Mouse (Mus musculus): Measurements from ENCODE around the gene Slfn4. TPM values are rescaled to one million over a fixed set of nuclear protein-coding genes. Genes with fewer than 3 reads are reported as not detected.
"Not testable (repeated sequence)": the region's sequence is repeated elsewhere in the genome, so short reads cannot be mapped to it uniquely, and the experiment has no call there.

Gene Slfn4
- 0.09 and 0.51 TPM in 2 replicates for polyA plus RNA-seq (2015; fragmentation: Nextera tagmentation; extraction: Ambion mirVana)

- no peak for DNase-seq (ENCODE audit: low spot score)
Observed at GRCm38 (mm10) chr11:83174948-83175539, at the start of gene Slfn4. TSS of gene Slfn4 (plus strand) at chr11:83175186.

GRCm38 (mm10) chr11:83125633-83126032 is 49.4 kb upstream of the Slfn4 start:
- DNase-seq (ENCODE audit: low spot score), result not testable (repeated sequence)

- not testable (repeated sequence) for DNase-seq (ENCODE audit: low spot score)
Observed at GRCm38 (mm10) chr11:83137253-83137652, 37.7 kb upstream of the Slfn4 start.

- DNase-seq (ENCODE audit: low spot score), result not testable (repeated sequence)
Observed at GRCm38 (mm10) chr11:83148939-83149338, 26.0 kb upstream of the Slfn4 start.

GRCm38 (mm10) chr11:83191134-83191893 is 16.3 kb downstream of the Slfn4 start, which contains the start of gene Slfn3:
TSS of gene Slfn3 (plus strand) at chr11:83191330.
- peak; percentile 81 for DNase-seq (ENCODE audit: low spot score)

- peak; percentile 76 for DNase-seq (ENCODE audit: low spot score)
Observed at GRCm38 (mm10) chr11:83192001-83192400, 17.0 kb downstream of the Slfn4 start.

- no peak for DNase-seq (ENCODE audit: low spot score)
Observed at GRCm38 (mm10) chr11:83205002-83205401, 30.0 kb downstream of the Slfn4 start.

- DNase-seq (ENCODE audit: low spot score), result no peak
Observed at GRCm38 (mm10) chr11:83216119-83216518, 41.1 kb downstream of the Slfn4 start.

GRCm38 (mm10) chr11:83221328-83221877 is 46.4 kb downstream of the Slfn4 start:
- DNase-seq (ENCODE audit: low spot score), result no peak

GRCm38 (mm10) chr11:83223367-83223766 is 48.4 kb downstream of the Slfn4 start:
- peak; percentile 55 for DNase-seq (ENCODE audit: low spot score)

- DNase-seq (ENCODE audit: low spot score), result peak; percentile 55
Observed at GRCm38 (mm10) chr11:83223793-83224192, 48.8 kb downstream of the Slfn4 start.

GRCm38 (mm10) chr11:83224217-83224616 is 49.2 kb downstream of the Slfn4 start:
- peak; percentile 89 for DNase-seq (ENCODE audit: low spot score)

- peak; percentile 8 for DNase-seq (ENCODE audit: low spot score)
Observed at GRCm38 (mm10) chr11:83224750-83225149, 49.8 kb downstream of the Slfn4 start.

- DNase-seq (ENCODE audit: low spot score), result no peak
Observed at GRCm38 (mm10) chr11:83225371-83225960, 50.5 kb downstream of the Slfn4 start.

- no peak for DNase-seq (ENCODE audit: low spot score)
Observed at GRCm38 (mm10) chr11:83227926-83228723, 53.1 kb downstream of the Slfn4 start.

GRCm38 (mm10) chr11:83230966-83231365 is 56.0 kb downstream of the Slfn4 start:
- DNase-seq (ENCODE audit: low spot score), result peak; percentile 61

GRCm38 (mm10) chr11:83233621-83234020 is 58.6 kb downstream of the Slfn4 start:
- not testable (repeated sequence) for DNase-seq (ENCODE audit: low spot score)

- not testable (repeated sequence) for DNase-seq (ENCODE audit: low spot score)
Observed at GRCm38 (mm10) chr11:83237390-83237789, 62.4 kb downstream of the Slfn4 start.

- DNase-seq (ENCODE audit: low spot score), result no peak
Observed at GRCm38 (mm10) chr11:83238389-83238788, 63.4 kb downstream of the Slfn4 start.

- no peak for DNase-seq (ENCODE audit: low spot score)
Observed at GRCm38 (mm10) chr11:83239811-83240210, 64.8 kb downstream of the Slfn4 start.
